Mouse (Mus musculus) lung, embryonic 15.5 days (tissue): ENCODE results near the gene Ubap1l. TPM values are rescaled to one million over a fixed set of nuclear protein-coding genes. Genes with fewer than 3 reads are reported as not detected.

Source experiments
- ATAC-seq: fragments of 200-750 bp; cut with Nextera tagmentation; 2 replicates; pipeline ENCODE4 v1.8.0; 2017; ENCODE audit warnings: moderate number of reproducible peaks, borderline replicate concordance; ENCODE audit not compliant: low FRiP score, low TSS enrichment; ENCODE audit errors: extremely low read depth
- H3K27ac ChIP-seq: fragments of 300-500 bp; sonication (generic); 2 replicates; pipeline ENCODE4 v1.5.1; 2015; ENCODE audit warnings: moderate library complexity, mild to moderate bottlenecking, inconsistent platforms
- H3K27me3 ChIP-seq: fragments of 300-500 bp; sonication (generic); 2 replicates; pipeline ENCODE4 v1.6.1; 2015; ENCODE audit warnings: inconsistent platforms
- H3K36me3 ChIP-seq: fragments of 300-500 bp; sonication (generic); 2 replicates; pipeline ENCODE4 v1.6.1; 2015; ENCODE audit warnings: inconsistent platforms
- H3K4me1 ChIP-seq: fragments of 300-500 bp; sonication (generic); 2 replicates; pipeline ENCODE4 v1.6.1; 2015; ENCODE audit warnings: inconsistent platforms
- H3K4me2 ChIP-seq: fragments of 300-500 bp; sonication (generic); 2 replicates; pipeline ENCODE4 v1.6.1; 2015; ENCODE audit warnings: inconsistent platforms, mild to moderate bottlenecking, moderate library complexity
- H3K4me3 ChIP-seq: fragments of 300-500 bp; sonication (generic); 2 replicates; pipeline ENCODE4 v1.5.1; 2015; ENCODE audit warnings: mild to moderate bottlenecking, inconsistent platforms
- H3K9ac ChIP-seq: fragments of 300-500 bp; sonication (generic); 2 replicates; pipeline ENCODE4 v1.6.1; 2015; ENCODE audit warnings: inconsistent platforms
- H3K9me3 ChIP-seq: fragments of 300-500 bp; sonication (generic); 2 replicates; pipeline ENCODE4 v1.6.1; 2016; ENCODE audit warnings: inconsistent platforms
- WGBS: fragments of 180-500 bp; shearing (Covaris S2); methylation state at CpG from one replicate; pipeline ENCODE4 v1.1.7; 2015; 5-methylcytosine and 5-hydroxymethylcytosine counted together
- polyA plus RNA-seq: library from polyadenylated mRNA; unstranded; fragments of >200 nt; fragmentation: Nextera tagmentation; extraction: Ambion mirVana; gene quantifications from 2 replicates; pipeline ENCODE4 v1.2.1, GENCODE M21; 2015

The Ubap1l gene
- polyA plus RNA-seq, 1 experiment from 2014 or later: 0.14 TPM

DNA sequence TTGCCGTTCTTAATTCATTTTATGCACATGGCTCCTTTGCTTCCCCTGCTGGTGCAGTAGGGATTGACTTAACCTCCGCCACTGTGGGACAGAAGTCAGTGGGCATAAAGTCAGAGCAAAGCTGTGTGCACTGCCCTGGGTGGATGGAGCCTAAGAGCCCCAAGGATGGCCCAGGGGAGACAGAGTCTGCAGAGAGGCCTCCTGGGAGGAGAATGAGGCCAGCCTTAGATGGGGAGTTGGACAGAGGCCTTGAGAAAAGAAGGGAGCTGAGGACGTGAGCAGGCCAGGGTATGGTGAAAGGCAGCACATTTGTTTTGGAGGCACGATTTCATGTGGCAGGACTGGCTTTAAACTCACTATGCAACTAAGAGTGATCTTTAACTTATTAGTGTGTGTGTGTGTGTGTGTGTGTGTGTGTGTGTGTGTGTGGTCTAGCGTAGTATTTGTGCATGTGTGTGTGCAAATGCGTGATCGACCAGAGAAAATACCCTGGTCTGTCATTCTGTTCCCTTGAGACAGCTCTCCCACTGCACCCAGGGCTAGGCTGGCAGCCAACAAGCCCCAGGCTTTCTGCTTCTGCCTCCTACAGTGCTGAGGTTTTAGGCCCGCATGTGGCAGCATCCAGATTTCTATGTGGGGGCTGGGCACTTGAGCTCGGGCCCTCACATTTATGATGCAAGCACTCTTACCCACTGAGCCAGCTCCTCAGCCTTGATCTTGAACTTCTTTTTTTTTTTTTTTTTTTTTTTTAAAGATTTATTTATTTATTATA, 14.5 kb downstream of the Ubap1l start:
- H3K4me3 ChIP-seq: no peak overlapping the region
- peaks cover 13% of the 10 kb centered on the region for H3K4me1 ChIP-seq
- no peaks in the 10 kb centered on the region for H3K36me3 ChIP-seq
- H3K27ac ChIP-seq: peak overlapping the region; percentile 80
- no peaks in the 10 kb centered on the region for H3K27me3 ChIP-seq
- H3K9me3 ChIP-seq: no peaks in the 10 kb centered on the region
- WGBS: 56% methylated on average over 9 of the region's 9 CpGs
- no peak overlapping the region for H3K4me2 ChIP-seq
- peak; percentile 76 for ATAC-seq
- H3K9ac ChIP-seq: no peak overlapping the region

DNA sequence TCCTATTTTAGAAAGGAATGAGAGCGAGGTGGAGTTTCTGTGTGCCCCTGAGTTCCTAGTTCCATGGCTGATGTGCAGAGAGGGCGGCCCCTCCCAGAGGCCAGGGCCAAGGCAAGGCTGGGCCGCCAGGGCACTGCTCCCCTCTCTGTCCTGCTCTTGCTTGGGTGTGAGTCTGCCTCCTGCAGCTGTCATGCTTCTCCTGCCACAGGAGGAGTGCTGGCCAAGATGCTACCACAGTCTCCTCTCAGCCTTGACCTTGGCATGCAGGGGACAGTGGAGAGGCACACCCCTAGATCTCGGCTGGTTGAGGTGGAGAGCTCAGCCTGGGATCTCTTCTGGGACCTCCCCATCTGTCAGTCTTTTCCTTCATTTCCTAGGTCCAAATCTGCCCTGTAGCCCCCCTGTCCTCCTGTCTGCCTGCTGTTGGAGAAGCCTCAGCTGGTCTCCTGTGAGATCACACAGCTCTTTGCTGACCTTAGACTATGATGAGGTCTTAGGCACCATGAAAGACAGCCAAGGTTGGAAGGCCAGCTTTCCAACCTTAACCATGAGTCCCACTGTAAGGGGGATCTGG, 20.3 kb downstream of the Ubap1l start:
- Histone ChIP-seq H3K4me3 (no peak overlapping the region), H3K27ac (peak overlapping the region; percentile 86), H3K9ac (no peak overlapping the region), H3K9me3 (no peaks in the 10 kb centered on the region), H3K36me3 (no peaks in the 10 kb centered on the region), H3K4me1 (peaks cover 56% of the 10 kb centered on the region), H3K4me2 (no peak overlapping the region), H3K27me3 (no peaks in the 10 kb centered on the region)
- 41% methylated on average over 4 of the region's 4 CpGs for WGBS
- ATAC-seq: peak; percentile 48; the same call in 1 of the 2 replicates

DNA sequence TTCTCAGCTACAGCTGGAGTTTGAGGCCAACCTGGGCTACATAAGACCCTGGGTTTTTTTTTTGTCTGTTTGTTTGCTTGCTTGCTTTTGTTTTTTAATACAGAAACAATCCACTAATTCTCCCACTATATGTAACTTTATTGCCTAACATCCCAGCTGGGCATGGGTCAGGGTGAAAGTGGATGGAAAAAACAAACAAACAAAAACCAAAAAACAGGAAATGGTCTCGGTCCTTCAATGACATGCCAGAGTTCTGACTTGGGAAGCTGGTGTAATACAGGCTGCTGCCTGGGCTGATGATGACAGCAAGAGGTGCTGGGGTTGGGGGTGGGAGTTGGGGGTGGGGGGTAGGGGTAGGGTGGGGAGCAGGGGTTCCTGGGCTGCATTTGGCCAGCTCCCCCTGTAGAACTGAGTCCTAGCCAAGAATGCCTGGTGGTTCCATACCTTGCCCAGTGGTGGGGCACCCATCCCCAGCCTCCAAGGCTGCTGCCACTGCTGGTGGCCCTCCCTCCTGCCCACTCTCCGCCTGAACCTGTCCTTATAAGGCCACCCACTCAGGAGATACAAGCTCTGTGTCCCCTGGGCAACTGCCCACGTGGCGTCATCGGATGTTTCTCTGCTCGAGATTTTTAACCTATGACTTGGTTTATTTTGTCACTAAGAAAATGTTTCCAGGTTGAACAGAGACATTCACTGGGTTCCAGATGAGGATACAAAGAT, 21.4 kb downstream of the Ubap1l start:
- no peaks in the 10 kb centered on the region for H3K36me3 ChIP-seq
- H3K4me1 ChIP-seq: peaks cover 60% of the 10 kb centered on the region
- no peak overlapping the region for H3K4me2 ChIP-seq
- peak overlapping the region; percentile 86; the same call in 1 of the 2 replicates for H3K27ac ChIP-seq
- H3K9me3 ChIP-seq: no peaks in the 10 kb centered on the region
- H3K4me3 ChIP-seq: no peak overlapping the region
- no peaks in the 10 kb centered on the region for H3K27me3 ChIP-seq
- 49% methylated on average over 6 of the region's 6 CpGs for WGBS
- H3K9ac ChIP-seq: no peak overlapping the region
- ATAC-seq: no peak

DNA sequence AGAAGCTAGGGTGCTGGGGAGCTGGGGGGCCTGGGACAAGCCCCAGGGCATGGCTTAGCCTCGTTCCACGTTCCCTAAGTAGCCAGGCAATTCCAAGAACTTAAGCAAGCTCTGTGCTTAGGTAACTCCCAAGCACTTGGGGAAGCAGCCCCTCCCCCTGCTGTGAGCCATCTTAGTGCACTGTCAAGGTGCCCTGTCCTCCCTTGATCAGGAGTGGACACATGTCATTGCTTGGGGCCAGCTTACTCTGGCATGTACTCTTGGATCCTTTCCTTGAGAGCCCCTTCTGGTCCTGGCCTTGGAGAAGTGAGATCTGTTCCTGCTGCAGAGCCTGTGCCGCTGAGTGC, 21.9 kb downstream of the Ubap1l start:
- Histone ChIP-seq H3K27me3 (no peaks in the 10 kb centered on the region), H3K9ac (no peak overlapping the region), H3K4me2 (no peak overlapping the region), H3K4me3 (no peak overlapping the region), H3K9me3 (no peaks in the 10 kb centered on the region), H3K4me1 (peaks cover 65% of the 10 kb centered on the region), H3K27ac (peak overlapping the region; percentile 86; the same call in 1 of the 2 replicates), H3K36me3 (no peaks in the 10 kb centered on the region)
- no peak for ATAC-seq
- WGBS: 42% methylated on average over 3 of the region's 3 CpGs

DNA sequence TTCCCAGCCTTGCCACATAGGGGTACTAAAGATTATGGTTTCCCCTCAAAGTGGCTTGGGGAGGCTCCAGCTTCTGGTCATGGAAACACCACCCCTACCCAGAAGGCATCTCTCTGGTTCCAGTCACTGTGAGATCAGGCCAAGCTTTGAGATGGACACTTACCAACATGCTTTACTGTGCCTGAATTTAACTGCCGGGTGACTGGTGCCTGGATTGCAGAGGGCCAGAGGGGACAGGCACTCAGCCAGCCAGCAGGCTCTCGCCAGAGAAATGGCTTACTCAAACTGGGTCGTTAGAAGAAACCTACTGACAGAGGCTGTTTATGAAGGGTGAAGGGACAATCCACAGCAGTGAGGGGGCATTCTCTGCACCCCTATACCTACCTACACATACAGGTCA, 23.4 kb downstream of the Ubap1l start:
- Histone ChIP-seq H3K27ac (peak overlapping the region; percentile 86), H3K9ac (no peak overlapping the region), H3K9me3 (no peaks in the 10 kb centered on the region), H3K4me1 (peaks cover 72% of the 10 kb centered on the region), H3K4me2 (no peak overlapping the region), H3K36me3 (no peaks in the 10 kb centered on the region), H3K27me3 (no peaks in the 10 kb centered on the region), H3K4me3 (no peak overlapping the region)
- ATAC-seq: no peak
- WGBS: 31% methylated on average over 3 of the region's 3 CpGs

DNA sequence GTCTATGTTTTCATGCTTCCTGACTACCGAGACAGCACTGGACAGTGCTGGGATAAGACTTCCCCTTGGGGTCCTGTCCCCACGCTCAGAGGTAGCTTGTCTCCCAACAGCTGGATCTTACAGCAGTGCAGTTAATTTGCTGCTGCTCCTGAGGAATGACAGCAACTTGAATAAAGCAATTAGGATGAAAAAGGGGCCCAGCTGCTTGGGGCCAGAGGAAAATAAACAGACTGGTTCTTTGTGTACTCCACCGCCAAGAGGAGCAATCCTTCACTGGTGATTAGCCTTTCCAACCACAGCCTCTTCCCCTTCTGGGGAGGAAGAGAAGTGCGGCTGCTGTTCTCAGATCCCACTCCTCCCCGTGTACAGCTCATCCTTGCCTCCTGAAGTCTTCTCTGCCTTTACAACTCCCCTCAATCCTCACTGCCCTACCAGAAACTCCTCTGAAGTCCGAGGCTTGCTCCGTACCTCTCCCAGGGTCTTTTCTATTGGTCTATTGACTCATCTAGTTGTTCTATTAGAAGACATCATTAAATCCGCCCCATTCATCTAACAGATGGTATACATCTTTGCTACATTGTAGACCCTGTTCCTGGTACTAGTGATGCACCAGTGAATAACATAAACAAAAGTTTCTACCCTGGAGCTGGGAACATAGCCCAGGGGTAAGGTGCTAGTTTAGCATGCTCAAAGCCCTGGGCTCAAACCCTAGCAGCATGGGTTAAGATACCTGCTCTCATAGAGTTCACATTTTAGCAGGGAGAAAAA, 25.7 kb downstream of the Ubap1l start:
- H3K36me3 ChIP-seq: no peaks in the 10 kb centered on the region
- peaks cover 71% of the 10 kb centered on the region for H3K4me1 ChIP-seq
- H3K27me3 ChIP-seq: peaks cover 17% of the 10 kb centered on the region
- peak; percentile 87 for ATAC-seq
- no peak overlapping the region for H3K4me3 ChIP-seq
- H3K9ac ChIP-seq: no peak overlapping the region
- 12% methylated on average over 8 of the region's 8 CpGs for WGBS
- H3K27ac ChIP-seq: peak overlapping the region; percentile 88
- no peaks in the 10 kb centered on the region for H3K9me3 ChIP-seq
- H3K4me2 ChIP-seq: peak overlapping the region; percentile 34; the same call in 1 of the 2 replicates

DNA sequence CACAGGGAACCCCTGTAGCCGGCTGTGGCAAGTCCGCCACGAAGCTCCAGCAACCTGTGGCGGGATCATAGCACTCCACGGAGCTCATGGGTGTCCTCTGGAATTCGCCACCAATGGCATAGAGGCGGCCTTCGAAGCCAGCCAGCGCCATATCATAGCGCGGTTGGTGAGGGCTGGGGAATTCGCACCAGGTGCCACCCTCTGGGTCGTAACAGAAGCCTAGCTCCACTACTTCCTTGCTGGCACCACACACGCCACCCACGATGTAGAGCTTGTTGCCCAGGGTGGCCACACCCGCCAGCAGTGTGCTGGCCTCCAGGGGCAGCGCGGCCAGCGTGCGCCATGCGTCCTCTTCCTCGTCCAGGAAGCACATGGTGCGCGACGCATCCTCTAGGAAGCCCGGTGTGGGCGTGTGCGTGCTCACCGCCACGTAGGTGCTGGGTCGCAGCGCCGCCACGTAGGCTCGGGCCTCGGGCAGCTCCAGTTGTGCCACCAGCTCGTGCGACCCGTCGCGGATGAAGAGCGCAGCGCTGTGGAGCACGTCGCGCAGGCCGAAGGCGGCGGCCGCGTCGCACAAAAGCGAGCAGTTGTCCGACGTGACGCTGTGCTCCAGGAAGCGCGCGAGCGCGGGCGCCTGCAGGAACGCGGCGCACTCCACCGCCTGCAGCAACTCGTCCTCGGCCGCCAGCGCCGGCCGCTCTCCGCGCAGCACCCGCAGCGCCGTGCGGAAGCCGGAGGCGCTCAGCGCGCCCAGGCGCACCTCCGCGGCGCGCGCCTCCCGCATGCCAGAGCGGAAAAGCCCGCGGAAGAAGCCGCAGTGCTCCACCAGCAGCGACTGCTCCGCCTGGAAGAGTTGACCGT, 30.1 kb downstream of the Ubap1l start:
- no peak overlapping the region for H3K27ac ChIP-seq
- peak overlapping the region; percentile 37 for H3K4me3 ChIP-seq
- H3K4me2 ChIP-seq: peak overlapping the region; percentile 62
- 17% methylated on average over 93 of the region's 96 CpGs for WGBS
- H3K27me3 ChIP-seq: peaks cover 30% of the 10 kb centered on the region
- no peaks in the 10 kb centered on the region for H3K36me3 ChIP-seq
- peak overlapping the region; percentile 24 for H3K9ac ChIP-seq
- H3K9me3 ChIP-seq: no peaks in the 10 kb centered on the region
- ATAC-seq: no peak
- peaks cover 37% of the 10 kb centered on the region for H3K4me1 ChIP-seq

DNA sequence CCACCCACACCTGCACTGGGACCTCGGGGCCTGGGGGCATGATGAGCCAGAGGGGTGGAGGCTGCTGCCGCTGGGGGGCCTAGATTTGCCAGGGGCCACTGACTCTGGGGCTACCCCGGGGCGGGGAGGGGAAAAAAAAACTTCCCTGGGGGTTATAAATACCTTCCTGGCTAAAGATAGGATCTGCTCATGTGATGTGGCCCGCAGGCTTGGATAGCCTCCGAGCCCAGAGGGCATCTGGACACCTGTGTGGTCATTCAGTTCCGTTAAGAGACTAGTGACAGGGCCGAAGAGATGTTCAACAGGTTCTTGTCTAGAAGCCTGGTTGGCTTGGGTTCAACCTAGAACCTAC, 30.7 kb downstream of the Ubap1l start, which contains the start of gene Kbtbd13:
Kbtbd13 (minus strand) TSS at position 40 of the 352 bp plus-strand sequence.
- peak within 1 kb of the TSS; percentile 24 for H3K9ac ChIP-seq
- no peak within 1 kb of the TSS for H3K27ac ChIP-seq
- H3K36me3 ChIP-seq: no peaks in the 10 kb centered on the region
- H3K9me3 ChIP-seq: no peaks in the 10 kb centered on the region
- 35% methylated on average over 8 of the region's 8 CpGs for WGBS
- peaks cover 40% of the 10 kb centered on the region for H3K4me1 ChIP-seq
- no peak for ATAC-seq
- peaks cover 30% of the 10 kb centered on the region for H3K27me3 ChIP-seq
- peak within 1 kb of the TSS; percentile 37 for H3K4me3 ChIP-seq
- H3K4me2 ChIP-seq: peak within 1 kb of the TSS; percentile 62

DNA sequence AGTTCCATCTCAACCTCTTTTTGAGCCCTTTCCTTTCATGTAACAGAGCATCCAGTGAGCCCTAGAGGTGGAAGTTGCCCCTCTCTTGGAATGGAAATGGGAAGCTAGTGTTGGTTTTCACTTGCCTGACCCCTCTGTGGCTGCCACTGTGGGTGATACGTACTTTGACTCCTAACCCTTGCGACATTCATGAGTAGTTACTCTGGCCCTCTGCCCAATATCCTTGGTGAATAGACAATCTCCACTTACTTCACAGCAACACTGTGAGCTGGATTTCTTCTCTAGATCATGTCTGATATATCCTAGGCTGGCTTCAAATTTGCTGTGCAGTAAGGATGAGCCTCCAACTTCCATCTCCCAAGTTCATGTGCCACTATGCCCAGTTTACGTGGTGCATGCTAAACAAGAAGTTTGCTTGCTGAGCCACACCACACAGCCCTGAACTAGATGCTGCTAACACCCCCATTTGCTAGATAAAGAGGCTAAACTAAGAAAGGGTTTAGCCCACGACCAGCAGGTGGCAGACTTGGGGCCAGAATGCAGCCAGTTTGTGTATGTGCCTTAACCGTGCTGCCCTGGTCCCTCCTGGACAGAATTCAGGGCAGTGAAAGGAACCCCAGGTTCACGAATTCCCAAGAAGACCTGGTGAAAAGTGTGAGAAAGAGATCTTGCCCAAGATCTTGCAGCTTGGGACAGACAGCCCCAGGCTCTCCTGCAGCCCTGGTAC, 32.0 kb downstream of the Ubap1l start:
- no peak overlapping the region for H3K9ac ChIP-seq
- H3K36me3 ChIP-seq: no peaks in the 10 kb centered on the region
- 18% methylated on average over 6 of the region's 6 CpGs for WGBS
- H3K4me2 ChIP-seq: no peak overlapping the region
- H3K9me3 ChIP-seq: no peaks in the 10 kb centered on the region
- peaks cover 29% of the 10 kb centered on the region for H3K4me1 ChIP-seq
- H3K27me3 ChIP-seq: peaks cover 30% of the 10 kb centered on the region
- H3K4me3 ChIP-seq: no peak overlapping the region
- no peak for ATAC-seq
- no peak overlapping the region for H3K27ac ChIP-seq

DNA sequence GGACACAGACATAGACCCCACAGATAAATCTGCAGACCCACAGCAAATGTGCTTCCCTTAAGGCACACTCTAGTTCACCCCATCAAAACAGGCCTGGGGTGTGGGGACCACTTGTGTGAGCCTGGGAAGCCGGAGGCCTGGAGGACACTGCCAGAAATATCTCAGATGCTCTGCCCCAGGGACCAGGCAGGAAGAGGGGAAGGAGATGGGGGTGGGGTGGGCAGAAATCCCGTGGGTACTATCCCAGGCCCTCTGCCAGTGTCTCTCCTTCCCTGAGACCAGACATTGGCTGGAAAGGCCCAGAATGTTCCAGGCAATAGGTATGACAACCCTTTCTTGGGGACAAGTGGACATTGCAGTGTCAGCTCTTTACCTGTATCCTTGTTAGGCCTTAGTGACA, 32.8 kb downstream of the Ubap1l start:
- H3K27ac ChIP-seq: peak overlapping the region; percentile 42; the same call in 1 of the 2 replicates
- no peak overlapping the region for H3K4me2 ChIP-seq
- ATAC-seq: no peak
- H3K36me3 ChIP-seq: no peaks in the 10 kb centered on the region
- H3K9me3 ChIP-seq: no peaks in the 10 kb centered on the region
- WGBS: 27% methylated on average over 2 of the region's 2 CpGs
- H3K27me3 ChIP-seq: peaks cover 30% of the 10 kb centered on the region
- H3K4me1 ChIP-seq: peaks cover 32% of the 10 kb centered on the region
- H3K4me3 ChIP-seq: no peak overlapping the region
- H3K9ac ChIP-seq: no peak overlapping the region
